Mouse (Mus musculus) right cerebral cortex, adult 2 months (tissue): ENCODE measurements at regions not wholly inside any gene's neighbourhood (a gene's known extent, or its start where the extent isn't known, plus 50 kb on each side); places are given as distances from the start of the nearest gene placed in this dataset.

Experiments used
- DNase-seq, 2 experiments: peaks; one replicate each; pipeline ENCODE4 v3.0.0; 2021 to 2022; ENCODE audit warnings: low spot score in 2 of 2

GRCm38 (mm10) chr6:100390258-100390910, 103.1 kb upstream of the Rybp start:
- DNase-seq = no peak

GRCm38 (mm10) chr6:100387042-100387441, 99.8 kb upstream of the Rybp start:
- no peak for DNase-seq

- no peak for DNase-seq
Measured at GRCm38 (mm10) chr6:100385640-100386039, 98.4 kb upstream of the Rybp start.

DNA sequence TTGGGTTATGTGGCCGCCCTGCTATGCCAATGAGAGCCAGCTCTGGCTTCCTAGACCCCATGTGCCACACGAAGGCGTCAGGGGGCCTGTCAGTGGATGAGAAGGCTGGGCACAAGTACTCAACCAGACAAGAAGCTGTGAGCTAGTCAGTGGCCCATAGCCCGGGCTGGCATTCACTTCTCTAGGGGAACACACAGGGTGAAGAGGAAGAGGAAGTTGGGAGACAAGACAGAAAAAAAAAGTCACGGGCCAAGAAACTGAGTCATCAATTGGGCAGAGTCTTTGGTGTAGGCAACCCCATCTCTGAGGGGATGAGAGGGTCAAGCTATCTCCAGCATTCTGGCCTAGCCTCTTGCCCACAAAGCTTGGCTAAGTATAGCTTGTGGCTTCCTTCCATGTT, 93.8 kb upstream of the Rybp start:
- no peak for DNase-seq

DNA sequence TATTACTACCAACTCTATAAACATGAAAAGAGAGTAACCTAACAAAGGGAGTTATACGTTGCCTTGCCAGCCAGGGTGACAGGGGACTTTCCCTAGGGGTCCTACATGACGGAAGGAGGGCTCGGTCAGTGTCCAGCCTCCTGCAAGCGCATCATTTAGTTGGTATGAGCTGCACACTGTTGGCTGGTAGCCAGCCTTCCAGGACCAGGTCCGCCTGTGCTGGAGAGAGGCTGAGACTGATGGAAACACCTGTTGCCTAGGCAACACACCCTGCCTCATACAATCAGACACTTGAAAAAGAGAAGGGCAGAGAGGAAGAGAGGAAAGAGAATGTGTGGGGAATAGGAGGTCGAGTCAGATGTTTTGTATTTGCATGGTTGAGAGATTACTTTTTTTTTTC, 93.3 kb upstream of the Rybp start:
- DNase-seq = no peak

GRCm38 (mm10) chr6:100379792-100380191, 92.5 kb upstream of the Rybp start:
- DNase-seq = no peak

DNA sequence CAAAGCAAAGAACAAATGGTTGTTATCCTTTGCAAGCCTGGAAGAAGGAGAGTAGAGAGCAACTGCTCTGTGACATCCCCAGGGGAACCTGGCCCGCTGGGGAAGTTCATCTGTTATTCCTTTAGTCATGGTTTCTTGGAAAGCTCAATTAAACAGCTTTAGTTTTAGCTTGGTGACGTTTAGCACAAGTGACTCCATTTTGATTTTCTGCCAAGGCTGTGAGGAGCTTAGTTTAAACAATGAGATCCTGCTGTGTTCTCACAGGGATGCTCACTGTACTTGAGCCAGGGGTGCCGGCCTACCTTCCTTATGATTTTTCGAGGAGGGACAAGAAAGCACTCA, 91.2 kb upstream of the Rybp start:
- DNase-seq = no peak

GRCm38 (mm10) chr6:100377828-100378532, 90.7 kb upstream of the Rybp start:
- DNase-seq = no peak

DNA sequence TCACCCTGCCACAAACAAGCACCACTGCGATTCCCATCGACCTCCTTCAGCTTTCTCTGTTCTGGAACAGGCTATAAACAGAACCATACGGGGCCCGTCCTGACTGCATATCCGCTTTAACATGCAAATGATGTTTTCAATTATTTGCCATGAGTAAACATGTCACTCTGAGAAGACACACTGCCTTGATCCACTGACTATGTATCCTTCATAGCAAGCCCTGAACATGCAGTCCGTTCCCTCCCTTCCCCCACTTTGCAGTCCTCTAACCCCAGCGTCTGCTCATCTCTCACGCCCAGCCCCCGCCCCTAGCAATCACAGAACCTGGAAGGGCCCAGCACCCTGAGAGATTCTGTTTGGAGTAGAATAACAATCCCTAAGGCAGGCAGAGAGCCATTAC, 89.4 kb upstream of the Rybp start:
- DNase-seq = no peak

DNA sequence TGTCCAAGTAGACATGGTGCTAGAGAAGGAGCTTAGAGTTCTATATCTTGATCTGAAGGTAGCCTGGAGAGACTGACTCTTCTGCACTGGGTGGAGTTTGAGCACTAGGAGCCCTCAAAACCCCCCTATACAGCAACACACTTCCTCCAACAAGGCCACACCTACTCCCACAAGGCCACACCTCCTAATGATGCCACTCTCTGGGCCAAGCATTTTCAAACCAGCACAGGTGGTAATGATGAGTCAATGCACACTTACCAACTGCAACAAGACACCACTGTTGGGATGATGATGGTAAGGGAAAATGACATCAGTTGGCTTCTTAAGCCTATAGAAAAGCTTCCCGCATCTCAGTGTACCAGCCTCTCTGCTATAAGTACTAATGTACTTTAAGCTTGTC, 83.5 kb upstream of the Rybp start:
- DNase-seq = no peak

GRCm38 (mm10) chr6:100370358-100370757, 83.1 kb upstream of the Rybp start:
- DNase-seq = no peak

- DNase-seq = no peak
Measured at GRCm38 (mm10) chr6:100366231-100366630, 78.9 kb upstream of the Rybp start.

DNA sequence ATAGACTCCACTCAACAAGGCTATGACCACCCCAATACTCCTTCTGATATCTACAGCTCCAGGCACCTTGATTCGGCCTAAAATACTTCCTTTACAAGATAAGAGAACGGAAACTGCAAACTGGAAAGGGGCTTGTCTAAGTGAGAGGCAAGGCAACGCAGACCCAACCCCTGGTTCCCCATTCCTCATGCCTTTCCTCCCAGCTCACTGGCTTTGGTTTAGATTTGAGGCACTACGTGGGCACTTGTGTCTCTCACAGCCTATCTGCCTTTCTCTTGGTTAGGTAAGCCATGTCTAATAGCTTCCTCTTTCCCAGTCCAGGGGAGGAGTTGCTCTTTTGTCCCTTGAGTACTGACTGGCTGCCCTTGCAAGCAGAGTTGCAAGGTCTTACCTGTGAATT, 78.5 kb upstream of the Rybp start:
- DNase-seq = no peak

GRCm38 (mm10) chr6:100363683-100364082, 76.4 kb upstream of the Rybp start:
- DNase-seq = peak; percentile 80 to 81

DNA sequence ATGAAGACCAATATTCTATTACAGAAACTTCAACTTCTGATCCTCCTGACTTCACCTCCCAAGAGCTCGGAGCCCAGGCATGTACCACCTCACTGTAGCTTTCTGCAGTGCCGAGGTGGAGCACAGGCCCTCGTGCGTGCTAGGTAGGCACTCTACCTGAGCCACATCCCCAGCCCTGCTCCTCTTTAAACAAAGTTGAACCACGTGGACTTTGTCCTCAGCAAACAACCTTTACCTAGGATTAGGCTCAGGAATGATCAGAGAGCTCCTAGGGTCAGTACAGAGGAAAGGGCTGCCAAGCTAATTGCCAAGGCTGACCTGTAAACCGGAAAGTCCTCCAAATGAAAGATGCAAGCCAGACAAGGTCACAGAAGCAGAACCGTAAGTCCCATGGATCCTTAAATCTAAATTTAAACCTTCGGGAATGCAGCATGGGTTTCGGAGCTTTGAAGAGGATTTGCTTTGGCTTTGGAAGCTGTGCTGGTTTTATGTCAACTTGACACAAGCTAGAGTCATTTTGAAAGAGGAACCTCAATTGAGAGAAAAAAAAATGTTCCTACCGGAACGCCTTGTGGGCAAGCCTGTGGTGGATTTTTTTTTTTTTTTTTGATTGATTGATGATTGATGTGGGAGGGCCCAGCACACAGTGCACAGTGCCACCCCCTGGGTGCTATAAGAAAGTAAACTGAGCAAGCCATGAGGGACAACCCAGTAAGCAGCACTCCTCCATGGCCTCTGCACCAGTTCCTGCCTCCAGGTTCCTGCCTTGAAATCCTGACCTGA, 69.5 kb upstream of the Rybp start:
- no peak for DNase-seq

- DNase-seq = no peak
Measured at GRCm38 (mm10) chr6:100355858-100356257, 68.6 kb upstream of the Rybp start.

- DNase-seq = no peak
Measured at GRCm38 (mm10) chr6:100347481-100347880, 60.2 kb upstream of the Rybp start.

DNA sequence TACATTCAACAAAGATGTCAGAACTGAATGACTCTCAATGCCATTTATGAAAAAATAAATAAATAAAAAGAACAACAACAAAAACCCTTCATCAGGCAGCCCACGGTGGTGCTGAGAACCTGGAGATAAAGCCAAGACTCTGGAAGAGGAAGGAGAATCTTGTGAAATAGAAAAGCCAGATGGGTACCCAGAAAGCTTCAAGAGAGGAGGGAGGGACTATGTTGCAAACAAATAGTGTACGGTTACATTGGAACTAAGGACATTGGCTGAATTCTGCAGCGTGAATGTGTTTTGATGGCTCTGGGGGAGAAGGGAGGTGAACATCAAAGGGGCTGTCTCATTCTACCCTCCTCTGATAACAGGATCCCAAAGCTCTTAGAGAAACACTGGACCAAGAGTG, 57.8 kb upstream of the Rybp start:
- DNase-seq = no peak

DNA sequence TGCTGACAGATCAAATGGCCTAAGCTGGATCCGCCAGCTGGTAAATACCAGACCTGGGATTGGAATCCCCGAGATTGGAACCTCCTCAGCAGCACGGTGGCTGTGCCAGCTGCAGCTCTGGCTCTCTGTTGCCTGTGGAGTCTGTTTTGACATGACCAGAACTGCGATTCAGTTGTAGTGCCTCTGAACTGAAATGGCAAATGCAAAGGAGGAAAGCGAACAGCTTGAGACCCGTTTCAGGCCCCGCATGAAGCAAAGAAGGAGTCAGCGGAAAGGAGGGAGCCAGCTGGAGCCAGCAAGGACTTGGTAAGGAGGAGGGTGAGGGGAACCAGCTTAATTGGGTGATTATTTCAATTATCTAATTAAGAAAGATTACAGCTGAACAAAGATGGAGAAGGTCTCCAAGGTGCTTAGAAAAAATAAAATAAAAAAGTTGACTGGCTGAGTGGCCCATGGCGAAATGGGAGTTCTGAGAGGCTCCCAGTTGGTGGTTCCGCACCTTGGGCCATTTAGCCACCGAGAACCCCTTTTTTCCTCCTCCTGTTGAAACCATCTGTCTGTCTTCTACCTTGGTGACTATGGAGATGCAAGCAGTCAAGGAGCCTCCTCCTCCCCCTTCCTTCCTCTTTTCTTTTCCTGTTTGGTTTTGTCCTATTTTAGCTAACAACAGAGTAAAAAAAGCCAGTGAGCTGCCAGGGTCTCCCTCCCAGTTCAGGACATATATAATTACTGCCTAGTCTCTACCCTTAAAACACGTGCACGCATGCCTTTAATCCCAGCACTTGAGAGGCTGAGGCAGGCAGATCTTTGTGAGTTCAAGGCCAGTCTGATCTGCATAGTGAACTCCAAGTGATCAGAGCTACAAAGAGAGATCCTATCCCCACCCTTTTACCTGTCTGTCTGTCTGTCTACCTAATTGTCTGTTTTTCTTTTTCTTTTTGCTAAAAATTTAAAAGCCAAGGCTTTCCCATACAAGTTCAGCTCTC, 54.3 kb upstream of the Rybp start:
- DNase-seq = peak in 1 of 2 experiments; percentile 12

DNA sequence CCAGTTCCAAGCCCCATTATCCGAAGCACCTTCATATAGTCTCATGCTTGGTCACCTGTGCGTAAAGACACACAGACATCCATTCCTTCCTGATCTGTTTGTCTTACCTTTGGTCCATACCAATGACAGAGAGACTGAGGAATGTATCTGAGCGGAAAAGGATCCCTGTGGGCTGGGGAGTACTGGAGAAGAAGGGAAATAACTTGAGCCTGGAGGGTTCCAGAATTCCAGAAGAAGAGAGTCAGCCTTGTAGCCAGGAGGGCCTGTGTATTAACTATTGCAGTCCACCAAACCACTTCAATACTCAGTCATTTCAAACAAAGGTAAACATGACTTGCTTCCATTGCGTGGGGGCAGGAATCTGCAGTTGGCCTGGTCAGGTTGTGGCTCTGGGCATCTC, 51.0 kb upstream of the Rybp start:
- DNase-seq = no peak
